Mouse (Mus musculus): Measurements from ENCODE around the gene Fam193a.

GRCm38 (mm10) chr5:34466648-34467047, 96.9 kb downstream of the Fam193a start:
- TF ChIP-seq POLR2A (IDR thresholded peaks at IDR 0.05; ENCODE audit: insufficient read depth, low read length) (no peak), CTCF (IDR thresholded peaks at IDR 0.05; ENCODE audit: low read depth, low read length) (no peak)
